Mouse (Mus musculus) regulatory T cell (primary cell): ENCODE measurements around the gene Vamp1.

Source experiments
- in situ Hi-C: fragments of 300-600 bp; cut with MboI, MseI; formaldehyde crosslinking; loops from one replicate; pipeline ENCODE4 v1.15.1; 2025; ENCODE audit warnings: high pct_unique_total_duplicates

Vamp1 gene

DNA sequence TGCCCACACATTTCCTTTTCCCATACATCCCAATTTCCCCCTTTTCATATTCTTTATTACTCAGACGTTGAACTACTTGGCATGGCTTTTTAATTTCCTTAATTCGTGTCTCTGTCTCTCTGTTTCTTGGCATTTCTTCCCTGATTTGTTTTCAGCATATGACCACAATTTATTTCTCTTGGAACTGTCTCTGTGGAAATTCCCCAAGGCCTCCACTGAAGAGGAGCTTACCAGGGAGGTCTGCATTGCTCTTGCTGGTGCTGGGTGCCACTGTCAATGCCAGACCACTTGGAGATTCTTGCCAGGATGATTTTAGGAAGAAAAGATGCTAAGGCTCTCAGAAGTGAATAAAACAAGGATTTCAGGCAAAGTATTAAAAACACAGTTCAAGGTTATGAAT is 2.7 kb upstream of the Vamp1 start:
- in situ Hi-C loops, result no loop called here

DNA sequence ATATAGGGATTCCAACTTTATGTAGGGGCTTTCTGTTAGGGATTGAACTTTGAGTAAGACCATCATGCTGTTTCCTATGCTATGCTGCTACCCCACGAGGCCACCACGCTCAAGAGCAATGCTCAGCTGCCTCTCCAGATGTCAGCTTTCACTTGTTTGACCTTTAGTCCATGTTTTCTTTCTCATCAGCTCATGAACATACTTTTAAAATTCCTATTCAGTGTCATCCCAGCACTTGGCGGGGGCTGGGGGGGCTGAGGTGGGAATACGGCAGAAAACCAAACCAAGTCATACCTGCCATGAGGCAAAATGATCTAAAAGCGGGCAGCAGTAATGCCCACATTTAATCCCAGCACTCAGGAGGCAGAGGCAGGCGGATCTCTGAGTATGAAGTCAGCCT is 2.2 kb upstream of the Vamp1 start:
- in situ Hi-C loops, result no loop called here

DNA sequence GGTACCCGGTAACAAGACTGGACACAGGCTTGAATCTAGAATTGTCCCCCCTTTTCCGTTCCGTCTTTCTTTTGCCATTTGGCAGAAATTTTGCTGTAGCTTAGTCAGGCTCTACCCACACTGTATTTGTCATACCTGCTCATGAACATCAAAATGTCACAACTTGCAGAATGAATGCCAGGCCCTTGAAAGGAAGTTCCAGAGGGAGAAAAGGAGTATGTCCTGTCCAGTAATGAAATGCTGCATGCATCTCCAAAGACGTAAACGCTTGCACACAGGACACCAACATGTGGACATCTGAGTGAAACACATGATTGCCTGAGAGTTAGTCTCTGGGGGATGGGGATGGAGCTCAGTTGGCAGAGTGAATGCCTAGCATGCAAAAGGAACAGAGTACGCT is 1.6 kb upstream of the Vamp1 start:
- in situ Hi-C loops, result no loop called here

DNA sequence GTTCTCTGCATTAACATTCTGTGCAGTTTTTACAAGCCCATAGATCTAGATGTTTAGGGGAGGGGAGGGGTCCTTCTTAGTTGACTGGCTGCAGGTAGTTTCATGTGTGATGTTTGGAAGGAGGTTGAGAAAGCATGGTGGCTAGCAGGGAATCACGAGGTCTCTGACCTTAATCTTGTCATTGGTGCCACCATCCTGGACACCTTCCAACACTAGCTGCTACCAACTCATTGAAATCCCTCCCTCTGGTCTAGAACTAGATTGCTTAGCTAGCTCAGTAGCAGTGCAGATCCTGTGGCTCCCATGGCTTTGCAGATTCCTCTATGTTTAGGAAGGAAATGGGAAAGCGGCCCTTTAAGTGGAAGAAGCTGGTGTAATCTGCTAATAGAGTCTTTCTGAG is 1.5 kb downstream of the Vamp1 start:
- in situ Hi-C loops, result no loop called here

DNA sequence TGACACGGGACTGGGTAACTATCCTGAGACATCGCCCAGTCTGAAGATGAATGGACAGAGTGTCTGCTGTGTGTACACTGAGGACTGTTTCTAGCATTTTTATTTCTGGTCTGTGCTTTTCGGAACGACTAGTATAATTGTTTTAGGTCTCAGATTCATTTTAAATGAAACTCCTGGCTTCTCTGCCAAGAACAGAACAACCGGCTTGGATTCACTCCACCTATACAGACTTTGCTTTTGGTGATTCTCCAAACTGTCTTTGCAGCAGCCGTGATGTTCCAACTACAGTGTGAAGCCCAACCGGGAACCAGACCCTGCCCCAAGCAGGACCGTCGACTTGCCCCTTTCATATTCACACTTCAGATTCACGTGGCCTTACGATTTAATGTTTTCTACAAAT is 2.5 kb downstream of the Vamp1 start:
- in situ Hi-C loops, result no loop called here

DNA sequence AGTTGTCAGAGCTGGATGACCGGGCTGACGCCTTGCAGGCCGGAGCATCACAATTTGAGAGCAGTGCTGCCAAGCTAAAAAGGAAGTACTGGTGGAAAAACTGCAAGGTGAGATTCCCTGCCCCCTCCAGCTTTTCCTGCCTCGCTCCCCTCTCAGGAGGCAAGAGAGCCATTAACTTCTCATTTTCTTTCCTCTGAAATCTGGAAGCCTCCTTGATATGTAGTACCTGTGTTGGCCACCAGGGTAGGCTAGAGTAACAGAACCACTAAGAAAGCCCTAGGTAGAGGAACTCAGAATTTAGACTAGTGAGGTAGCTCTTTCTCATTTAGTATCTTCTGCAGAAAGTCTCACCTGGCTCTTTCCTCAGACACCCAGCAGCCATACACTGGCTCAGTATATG is 3.6 kb downstream of the Vamp1 start:
- in situ Hi-C loops, result no loop called here

DNA sequence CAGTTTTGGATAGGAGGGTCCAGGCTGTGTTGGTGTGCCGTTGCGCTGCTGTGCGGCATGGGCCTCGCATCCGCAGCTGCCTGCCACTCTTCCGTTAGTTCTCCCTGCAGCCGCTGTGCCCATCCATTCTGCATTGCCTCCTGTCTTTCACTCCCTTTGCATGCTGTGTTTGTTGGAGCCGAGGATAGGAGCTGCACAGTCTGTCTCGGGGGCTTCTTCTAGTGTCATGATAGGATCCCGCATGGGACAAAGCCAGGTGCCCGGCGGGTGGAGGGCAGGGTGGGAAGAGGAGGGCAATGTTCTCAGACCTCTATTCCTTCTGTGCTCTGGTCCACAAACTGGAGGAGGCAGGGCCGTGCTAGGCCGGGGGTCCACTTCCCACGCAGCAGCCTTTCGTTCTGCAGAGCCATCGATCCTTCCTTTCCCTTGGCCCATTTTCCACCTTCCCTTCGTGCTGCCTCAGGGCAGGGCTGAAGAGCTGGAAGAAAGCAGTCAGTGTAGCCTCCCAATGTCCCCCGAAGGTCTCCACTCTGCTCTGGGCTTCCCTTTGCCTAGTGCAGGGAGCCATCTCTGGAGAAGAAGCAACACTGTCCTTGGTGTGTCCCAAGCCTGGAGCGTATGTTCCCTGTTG is 5.9 kb downstream of the Vamp1 start:
- in situ Hi-C loops, result no loop called here

DNA sequence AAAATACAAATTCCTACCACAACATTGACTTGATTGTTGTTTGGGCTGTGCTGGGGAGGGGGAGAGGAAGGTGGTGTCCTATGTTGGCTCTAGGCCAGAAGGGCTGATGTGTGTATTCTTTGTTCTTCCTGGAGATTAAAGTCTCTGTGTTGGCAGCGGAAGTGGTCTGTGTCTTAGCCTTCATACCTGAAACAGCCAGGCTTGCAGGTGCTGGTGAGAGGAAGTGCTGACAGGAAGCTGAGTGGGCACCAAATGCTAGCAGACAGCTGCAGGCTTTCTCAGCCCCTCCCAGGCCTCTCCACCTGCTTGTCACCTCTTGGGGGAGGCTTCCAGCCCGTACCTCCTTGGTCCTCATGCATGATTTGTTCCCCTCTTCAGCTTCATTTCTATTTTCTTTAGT is 6.8 kb downstream of the Vamp1 start:
- in situ Hi-C loops, result no loop called here

DNA sequence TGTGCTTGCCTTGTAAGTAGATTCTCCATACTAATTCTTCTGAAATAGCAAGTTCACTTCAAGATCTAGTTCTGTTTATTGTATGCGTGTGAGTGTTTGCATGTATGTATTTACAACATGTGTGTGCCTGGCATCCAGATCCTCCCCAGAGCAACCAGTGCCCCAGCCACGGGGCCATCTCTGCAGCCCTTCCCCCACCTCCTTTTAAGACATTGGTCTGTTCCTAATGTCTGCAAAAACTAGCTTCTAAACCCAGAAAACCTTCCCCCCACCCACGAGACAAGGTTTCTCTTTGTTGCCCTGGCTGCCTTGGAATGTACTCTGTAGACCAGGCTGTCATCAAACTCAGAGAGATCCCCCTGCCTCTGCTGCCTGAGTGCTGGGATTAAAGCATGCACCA is 7.2 kb downstream of the Vamp1 start:
- in situ Hi-C loops, result no loop called here

DNA sequence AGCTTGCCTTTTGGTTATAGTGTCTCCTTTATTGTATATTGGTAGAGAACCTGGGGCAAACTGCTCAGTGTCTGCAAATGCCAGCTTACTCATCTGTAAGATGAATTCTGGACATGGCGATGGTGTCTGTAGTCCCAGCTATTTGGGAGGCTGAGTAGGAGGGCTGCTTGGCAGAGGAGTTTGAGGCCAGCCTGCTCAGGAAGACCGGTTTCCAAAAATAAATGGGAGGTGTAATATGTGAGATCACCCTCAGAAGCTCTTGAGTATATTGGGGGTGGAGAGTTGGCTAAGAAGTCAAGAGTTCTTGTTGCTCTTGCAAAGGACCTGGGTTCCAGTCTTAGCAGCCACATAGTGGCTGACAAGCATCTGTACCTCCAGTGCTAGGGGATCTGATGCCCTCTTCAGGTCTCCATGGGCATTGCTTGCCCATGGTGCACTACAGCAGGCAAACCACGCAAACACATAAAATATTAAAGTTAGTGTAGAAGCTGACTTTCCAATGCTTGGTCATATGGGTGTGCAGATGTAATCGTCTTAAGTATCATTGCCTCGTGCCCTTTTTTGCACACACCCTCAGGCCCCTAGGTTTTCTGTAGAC is 10.3 kb downstream of the Vamp1 start:
- in situ Hi-C loops, result loop anchor here (5.0 kb wide), 1 partner anchor 37 kb away; no protein-coding TSS in a partner anchor

DNA sequence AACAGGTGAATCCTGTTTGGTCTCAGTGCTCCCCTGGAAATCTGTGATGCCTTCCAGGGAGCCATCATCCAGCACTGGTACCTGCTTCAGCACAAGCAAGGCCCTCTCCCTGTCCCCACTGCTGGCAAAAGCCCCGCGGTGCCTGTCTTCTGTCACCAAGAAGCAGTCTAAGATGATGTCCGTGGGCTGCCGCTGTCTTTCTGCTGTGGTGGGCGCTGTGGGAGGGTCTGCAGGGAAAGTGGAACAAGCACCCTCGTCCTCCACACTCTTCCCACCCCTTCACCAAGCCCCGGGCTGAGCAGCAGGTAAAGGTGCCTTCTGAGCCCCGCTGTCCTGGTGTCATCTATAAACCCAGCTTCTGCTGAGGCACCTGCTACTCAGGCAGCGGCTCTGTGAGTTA is 15.2 kb downstream of the Vamp1 start:
- in situ Hi-C loops, result no loop called here

DNA sequence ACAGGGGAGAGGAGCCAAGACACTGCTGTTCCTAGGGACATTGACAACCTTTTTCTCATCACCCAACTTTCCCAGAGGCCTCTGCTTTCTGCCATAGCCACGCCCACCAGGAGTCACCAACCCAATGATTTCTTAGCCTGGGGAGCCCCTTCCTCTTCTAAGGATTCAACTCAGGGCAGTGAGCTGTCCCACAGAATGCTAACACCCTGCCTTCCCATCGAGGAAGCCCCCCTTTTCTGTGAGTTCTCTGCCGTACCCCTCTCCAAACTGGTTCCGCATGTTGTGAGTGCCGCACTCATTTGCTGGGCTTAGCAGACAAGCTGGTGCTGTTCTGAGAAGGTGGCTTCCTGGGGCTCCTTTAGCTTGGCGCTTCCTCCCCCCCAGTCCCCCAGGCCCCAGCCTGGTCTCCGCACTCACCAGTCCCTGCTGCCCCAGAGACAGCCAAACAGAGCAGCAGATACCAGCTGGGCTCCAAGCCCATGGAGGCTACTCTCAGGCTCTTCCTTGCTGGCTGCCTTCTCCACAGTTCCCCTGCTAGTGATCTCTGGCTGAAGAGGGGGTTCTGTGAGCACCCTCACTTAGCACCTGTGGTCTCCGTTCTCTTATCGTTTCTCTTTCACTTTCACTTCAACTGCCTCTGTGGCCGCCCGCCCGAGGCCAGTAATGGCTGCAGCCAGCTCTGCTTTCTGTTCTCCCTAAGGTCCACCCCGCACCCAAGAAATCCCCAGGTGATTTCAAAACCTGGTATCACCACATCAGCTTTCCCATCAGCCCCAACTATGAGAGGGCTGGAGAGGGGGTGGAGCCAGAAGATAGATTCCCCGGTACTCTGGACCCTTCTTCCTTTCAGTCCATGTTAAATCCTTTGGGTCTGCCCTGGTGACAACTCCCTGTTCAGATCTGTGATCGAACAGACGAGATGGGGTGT is 16.0 kb downstream of the Vamp1 start, which contains the start of gene Tapbpl:
Tapbpl (minus strand) TSS at position 744 of the 928 bp plus-strand sequence.
- in situ Hi-C loops, result no loop called here

DNA sequence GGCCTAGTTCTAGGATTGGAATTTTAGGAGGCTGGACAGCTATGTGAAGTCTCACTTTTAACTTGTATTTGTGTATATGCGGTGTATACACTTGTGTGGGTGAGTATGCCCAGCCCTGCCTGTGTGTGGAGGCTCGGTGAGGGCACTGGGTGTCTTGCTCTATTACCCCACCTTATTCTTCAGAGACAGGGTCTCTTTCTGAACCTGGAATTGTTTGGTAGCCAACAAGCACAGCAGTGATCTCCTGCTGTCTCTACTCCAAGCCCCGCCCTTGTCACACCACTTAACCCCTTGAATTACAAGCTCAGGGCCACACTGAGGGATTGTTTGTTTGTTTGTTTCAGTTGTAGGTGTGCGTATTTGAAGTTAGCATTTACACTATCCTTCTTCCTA is 16.7 kb downstream of the Vamp1 start:
- in situ Hi-C loops, result no loop called here

DNA sequence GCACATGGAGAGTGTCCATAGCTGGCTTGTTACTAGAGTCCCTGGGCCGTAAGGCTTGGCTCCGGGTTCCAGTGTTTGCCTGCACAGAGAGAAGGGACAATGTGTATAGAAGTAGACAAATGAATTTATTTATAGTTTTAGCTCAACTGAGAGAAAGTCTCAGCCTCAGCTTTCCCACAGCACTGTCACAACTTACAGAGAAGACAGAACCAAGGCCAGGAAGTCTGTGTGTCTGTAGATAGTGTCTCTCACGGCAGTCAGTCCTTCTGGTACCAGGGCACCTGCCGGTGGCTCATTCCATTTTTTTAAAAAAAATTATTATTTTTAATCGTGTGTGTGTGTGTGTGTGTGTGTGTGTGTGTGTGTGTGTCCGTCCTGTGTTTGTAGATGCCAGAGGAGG is 17.2 kb downstream of the Vamp1 start:
- in situ Hi-C loops, result no loop called here

DNA sequence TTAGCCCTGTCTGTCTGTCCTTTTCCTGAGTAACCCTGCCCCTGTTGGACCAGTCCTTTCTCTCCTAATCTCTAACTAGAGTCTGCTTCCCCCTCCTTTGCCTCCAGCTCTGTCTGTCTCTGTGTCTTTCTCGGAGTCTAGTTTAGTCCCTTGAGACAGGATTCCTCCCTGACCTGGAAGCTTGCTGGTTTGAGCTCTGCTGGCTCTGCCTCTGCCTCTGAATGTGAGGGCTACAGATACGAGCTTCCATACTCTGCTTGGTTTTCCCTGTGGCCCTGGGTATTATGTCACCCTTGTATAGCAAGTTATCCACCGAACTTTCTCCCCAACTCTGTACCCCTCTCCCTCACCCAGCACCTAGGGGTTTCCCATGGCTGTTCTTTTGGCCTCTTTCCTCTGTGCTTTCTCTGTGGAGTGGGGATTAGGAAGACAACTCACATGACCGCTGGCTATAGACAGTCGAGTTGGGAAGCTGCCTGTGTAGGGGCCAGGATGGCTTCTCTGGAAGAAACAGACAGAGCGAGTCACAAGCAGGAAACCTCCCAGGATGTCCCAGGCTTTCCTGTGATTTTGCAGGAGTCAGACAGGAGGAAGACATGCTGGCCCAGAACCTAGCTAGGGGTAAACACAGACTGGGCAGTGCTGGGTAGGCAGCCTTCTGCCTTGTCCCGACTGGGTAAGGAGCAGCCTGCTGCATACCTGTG is 18.6 kb downstream of the Vamp1 start:
- in situ Hi-C loops, result no loop called here

DNA sequence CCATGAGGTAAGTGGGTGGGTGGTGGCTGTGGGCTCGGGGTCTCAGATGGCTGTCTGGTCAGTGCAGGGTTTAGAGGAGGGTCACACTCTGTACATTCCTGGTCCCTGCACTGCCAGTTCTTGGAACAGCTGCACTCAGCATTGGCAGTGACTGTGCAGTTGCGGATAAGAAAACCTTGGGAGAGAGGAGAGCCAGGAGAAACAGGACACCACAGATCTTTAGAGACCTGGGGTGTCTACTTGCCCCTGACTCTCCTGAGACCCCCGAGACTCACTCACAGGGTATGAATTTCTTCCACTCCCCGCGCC is 19.1 kb downstream of the Vamp1 start:
- in situ Hi-C loops, result no loop called here

DNA sequence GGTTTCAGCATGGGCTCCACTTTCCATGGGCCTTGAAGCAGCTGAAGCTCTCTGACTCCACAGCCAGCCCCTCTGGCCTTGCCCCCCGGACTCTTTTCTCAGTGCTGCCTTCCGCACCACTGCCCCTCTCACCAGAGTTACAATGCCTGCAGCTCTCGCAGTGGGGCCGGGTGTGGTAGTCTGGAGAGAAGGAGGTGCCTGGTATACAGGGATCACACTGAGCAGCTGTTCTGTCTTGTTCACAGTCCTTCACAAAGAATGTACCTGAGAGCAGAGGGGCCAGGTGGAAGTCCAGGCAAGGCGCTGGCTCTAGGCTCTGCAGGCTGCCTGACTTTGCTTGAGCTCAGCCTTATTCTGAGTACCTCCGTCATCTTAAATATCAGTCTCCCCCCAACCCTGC is 21.0 kb downstream of the Vamp1 start:
- in situ Hi-C loops, result no loop called here

DNA sequence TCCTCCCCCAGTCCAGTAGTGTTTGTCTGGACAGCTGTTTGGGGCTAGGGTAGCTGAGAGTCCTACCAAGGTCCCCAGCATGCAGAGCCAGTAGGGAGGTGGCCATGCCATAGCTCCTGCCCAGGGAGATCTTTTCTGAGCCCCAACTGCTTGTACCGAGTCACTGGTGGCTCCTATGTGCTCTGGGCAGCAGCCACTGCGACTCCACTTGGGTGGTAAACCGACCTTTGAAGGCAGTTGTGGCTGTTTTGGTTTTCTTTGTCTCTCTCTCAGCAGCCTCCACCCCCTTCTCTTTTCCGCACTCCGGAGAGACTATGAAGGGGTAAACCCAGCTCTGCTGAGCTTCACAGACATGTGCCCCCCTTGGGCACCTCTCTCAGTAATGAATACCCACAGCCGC is 21.4 kb downstream of the Vamp1 start, which contains the start of gene Cd27:
Cd27 (minus strand) TSS at position 229 of the 400 bp plus-strand sequence.
- in situ Hi-C loops, result no loop called here

DNA sequence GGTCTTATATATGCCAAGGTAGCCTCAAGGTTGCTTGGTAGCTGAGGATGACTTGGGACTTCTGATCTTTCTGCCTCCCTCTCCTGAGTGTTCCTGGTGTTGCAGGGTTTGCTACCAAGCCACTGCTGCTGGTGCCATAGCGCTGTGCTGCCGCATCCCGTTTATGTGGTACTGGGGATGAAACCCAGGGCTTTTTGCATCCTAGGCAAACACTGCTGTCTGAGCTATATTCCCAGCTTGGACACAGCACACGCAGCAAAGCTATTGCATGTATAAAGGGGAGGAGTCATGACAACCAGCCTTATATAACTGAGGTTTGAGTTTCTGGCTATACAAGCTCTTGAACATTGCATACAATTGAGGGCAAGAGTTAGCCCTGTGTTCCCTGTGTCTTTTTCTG is 22.1 kb downstream of the Vamp1 start:
- in situ Hi-C loops, result no loop called here

DNA sequence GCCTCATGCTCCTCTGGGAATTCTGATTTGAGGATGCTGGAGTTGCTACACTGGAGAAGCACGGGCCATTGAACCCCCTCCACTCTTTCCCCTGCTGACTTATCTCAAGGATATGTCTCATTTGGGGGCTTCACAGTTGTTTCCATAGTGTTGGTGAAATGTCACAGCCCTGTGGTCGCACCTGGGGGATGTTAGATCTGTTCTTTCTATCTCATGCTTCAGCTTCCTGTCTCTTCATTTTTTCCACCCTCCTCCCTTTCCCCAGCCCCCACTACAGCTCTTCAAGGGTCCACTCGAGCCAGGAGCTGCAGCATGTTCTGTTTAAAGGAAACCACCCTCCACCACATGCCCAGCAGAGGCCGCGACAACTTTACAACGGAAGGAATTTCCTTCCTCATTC is 23.0 kb downstream of the Vamp1 start:
- in situ Hi-C loops, result no loop called here

DNA sequence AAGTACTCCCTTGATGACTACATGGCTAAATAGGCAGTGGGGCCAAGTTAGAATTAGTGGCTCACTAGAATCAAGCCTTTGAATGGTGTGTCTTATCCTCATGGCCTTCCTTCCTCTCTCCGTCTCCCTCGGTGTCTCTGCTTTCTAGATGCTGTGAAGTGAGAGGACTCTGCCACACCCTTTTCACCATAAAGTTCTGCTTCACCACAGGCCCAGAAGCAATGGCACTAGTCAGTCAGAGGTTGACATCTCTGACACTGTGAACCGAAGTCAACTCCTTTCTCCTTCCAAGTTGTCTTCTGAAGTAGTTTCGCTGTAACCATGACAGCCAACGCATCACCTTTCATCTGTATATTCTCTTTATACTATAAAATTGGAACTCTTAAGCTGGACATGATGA is 24.2 kb downstream of the Vamp1 start:
- in situ Hi-C loops, result no loop called here

DNA sequence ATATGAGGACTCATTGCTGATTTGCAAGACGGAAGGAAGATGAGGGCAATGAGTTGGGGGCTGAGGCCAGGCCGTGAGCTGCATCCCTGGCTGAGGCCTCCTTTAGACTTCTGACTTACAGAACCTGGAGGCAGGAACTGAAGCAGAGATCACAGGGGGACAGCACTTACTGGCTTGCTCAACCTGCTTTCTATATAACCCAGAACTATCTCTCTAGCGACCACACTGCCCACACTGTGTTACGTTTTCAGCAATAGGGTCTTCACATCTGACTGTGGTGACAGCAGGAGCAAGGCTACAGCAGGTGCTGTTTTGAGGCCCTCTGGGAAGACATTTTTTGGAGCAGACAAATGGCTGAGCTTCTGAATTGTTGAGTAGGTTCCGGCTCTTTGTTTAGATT is 25.3 kb downstream of the Vamp1 start:
- in situ Hi-C loops, result no loop called here
